Mouse (Mus musculus): ENCODE data around the gene Tpm3.
"Not testable (repeated sequence)": the region's sequence is repeated elsewhere in the genome, so short reads cannot be mapped to it uniquely, and the experiment has no call there.

The Tpm3 gene

GRCm38 (mm10) chr3:90083698-90084324 lies 11.4 kb downstream of the Tpm3 start:
- DNase-seq (ENCODE audit: low read depth, low spot score), result no peak

DNA sequence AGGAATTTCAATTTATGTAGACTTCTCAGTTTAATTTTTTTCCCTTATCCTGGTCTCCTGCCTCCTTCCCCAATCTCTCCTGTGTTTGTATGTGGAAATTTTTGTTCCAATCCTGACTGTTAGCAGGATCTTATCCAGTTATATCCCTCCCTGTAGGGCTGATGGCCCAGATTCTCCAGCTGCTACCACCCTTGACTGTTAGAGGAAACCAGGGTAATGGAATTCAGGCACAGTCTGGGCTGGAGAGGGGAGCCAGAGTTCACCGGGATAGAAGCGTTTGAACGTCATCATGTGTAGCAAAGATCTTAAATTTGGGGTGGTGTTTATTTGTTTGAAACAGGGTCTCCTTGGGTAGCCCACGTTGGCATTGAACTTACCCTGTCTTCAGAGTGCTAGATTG lies 12.3 kb downstream of the Tpm3 start:
- no peak for DNase-seq (ENCODE audit: low read depth, low spot score)

GRCm38 (mm10) chr3:90085281-90085680 lies 12.8 kb downstream of the Tpm3 start:
- DNase-seq (ENCODE audit: low read depth, low spot score), result no peak

DNA sequence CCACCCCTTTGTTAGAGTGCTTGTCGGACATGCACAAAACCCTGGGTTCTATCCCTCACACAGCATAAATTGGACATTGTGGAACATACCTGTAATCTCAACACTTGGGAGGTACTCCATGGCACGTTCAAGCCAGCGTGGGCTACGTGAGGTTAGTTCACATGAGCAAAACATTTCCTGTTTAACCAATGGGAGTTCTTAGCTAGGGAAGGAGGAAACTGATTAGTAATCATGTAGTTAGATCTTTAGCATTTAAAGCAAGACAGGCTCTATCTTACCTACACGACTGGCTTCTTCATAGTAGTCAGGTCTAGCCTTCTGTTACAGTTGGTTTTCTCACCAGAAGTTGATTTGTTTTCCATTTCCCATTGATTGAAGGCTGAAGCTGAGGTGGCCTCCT lies 13.6 kb downstream of the Tpm3 start:
- DNase-seq (ENCODE audit: low read depth, low spot score), result no peak

DNA sequence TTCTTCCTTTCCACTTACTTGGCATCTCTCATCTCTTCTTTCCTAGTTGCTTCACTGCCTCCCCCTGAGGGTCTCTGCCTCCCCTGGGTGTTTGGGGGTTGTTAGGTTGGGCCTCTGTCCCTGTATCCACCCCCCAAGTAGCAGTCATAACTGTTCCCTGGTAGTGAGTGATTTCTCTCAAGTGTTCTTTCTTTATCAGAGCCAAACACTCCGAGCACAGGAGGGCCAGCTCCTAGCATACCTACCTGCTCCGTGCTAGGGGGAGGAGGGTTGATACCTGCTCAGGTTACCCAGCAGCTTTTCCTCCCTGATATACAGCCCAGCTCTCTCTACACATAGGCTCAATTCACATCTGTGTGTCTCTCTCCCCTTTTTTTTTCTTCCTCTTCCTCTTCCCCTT lies 16.2 kb downstream of the Tpm3 start:
- no peak for DNase-seq (ENCODE audit: low read depth, low spot score)

DNA sequence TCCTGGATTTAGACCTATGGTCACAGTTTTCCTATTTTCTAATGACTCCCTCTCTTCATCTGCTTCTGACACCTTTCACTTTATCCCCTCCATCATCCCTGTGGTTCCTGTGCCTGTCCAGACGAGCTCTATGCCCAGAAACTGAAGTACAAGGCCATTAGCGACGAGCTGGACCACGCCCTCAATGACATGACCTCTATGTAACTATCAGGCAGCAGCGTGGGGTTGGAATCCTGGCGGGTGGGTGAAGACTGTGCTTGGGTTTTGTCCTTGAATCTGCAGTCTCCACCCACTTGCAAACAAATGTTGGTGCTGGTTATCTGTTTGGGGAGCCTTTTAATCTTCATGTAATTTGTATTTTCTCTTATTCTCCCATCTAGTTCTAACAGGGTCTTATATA lies 18.4 kb downstream of the Tpm3 start:
- DNase-seq (ENCODE audit: low read depth, low spot score), result no peak

GRCm38 (mm10) chr3:90094453-90094852 lies 22.0 kb downstream of the Tpm3 start:
- no peak for DNase-seq (ENCODE audit: low read depth, low spot score)

DNA sequence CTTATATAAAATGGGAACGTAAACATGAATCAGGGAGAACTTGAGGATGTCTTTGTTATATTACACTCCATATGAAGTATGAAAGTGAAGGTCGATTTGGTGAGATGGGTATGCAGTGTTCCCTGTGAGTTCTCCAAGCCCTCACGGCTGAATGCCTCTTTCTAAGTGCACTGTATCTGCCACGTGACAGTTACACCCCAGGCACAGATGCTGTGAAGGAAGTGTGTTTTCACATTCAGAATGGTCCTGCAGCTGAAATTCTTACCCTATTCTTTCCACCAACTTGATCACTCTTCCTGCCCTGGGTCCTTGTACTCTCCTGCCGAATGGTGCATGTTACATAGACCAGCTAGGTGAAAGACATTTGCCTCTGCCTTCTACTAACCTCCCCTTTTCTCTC lies 25.5 kb downstream of the Tpm3 start:
- no peak for DNase-seq (ENCODE audit: low read depth, low spot score)

DNA sequence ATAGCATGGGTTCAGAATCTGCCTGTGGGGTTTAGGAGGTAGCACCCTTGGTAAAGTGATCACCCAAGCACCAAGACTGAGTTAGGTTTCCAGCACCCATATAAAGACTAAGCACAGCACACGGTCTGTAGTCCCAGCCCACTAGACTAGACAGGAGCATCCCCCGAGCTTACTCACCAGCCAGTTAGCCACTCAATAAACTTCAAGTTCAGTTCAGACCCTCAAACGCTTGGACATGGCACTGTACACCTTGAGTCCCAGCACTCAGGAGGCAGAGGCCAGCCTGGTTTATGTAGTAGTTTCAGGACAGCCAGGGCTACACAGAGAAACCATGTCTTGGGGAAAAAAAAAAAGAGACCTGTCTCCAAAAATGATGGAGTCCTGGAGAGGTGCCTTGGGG lies 28.6 kb downstream of the Tpm3 start:
- DNase-seq (ENCODE audit: low read depth, low spot score), result no peak

GRCm38 (mm10) chr3:90101673-90102072 lies 29.2 kb downstream of the Tpm3 start:
- no peak for DNase-seq (ENCODE audit: low read depth, low spot score)

GRCm38 (mm10) chr3:90102239-90102638 lies 29.8 kb downstream of the Tpm3 start:
- no peak for DNase-seq (ENCODE audit: low read depth, low spot score)

DNA sequence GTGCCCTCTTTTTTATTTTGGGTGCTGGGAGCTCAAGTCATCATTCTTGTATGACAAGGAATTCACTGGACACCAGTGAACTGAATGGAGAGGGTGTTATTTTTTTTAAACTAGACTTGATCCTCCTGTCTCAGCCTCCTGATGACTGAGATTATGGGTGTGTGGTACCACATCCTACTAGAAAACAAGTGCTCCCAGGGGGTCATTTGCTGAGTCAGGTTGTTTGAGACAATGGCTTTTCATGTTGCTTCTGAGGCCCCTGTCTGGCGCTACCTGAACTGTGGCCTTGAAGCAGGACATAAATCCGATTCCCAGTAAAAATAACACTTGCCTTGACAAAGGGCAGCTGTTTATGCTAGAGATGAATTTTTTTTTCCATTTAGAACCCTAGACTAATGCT lies 30.7 kb downstream of the Tpm3 start:
- no peak for DNase-seq (ENCODE audit: low read depth, low spot score)

GRCm38 (mm10) chr3:90103938-90104337 lies 31.5 kb downstream of the Tpm3 start, which contains the start of gene Nup210l:
TSS of gene Nup210l (plus strand) at chr3:90104132.
- no peak for DNase-seq (ENCODE audit: low read depth, low spot score)

- no peak for DNase-seq (ENCODE audit: low read depth, low spot score)
Measured at GRCm38 (mm10) chr3:90111706-90112105, 39.3 kb downstream of the Tpm3 start.

DNA sequence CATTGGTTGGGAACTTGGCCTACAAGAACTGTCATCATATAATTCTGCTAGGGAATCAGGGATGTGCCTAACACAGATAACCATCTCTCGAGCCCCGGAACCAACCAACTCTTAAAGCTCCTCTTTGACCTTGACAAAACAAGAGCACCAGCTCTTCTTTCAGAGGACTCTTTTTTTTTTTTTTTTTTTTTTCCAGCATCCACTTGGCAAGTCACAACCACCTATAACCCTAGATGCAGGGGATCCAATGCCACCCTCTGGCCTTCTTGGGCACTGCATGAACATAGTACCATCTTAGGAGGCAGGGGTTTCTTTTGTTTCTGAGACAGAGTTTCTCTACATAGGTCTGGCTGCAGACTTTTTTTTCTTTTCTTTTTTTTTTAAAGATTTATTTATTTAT lies 41.9 kb downstream of the Tpm3 start:
- no peak for DNase-seq (ENCODE audit: low read depth, low spot score)

- DNase-seq (ENCODE audit: low read depth, low spot score), result no peak
Measured at GRCm38 (mm10) chr3:90115526-90115925, 43.1 kb downstream of the Tpm3 start.

- no peak for DNase-seq (ENCODE audit: low read depth, low spot score)
Measured at GRCm38 (mm10) chr3:90118132-90118790, 45.8 kb downstream of the Tpm3 start.

GRCm38 (mm10) chr3:90122036-90122435 lies 49.6 kb downstream of the Tpm3 start:
- not testable (repeated sequence) for DNase-seq (ENCODE audit: low read depth, low spot score)

GRCm38 (mm10) chr3:90125710-90126109 lies 53.3 kb downstream of the Tpm3 start:
- DNase-seq (ENCODE audit: low read depth, low spot score), result no peak

GRCm38 (mm10) chr3:90127881-90128280 lies 55.4 kb downstream of the Tpm3 start:
- DNase-seq (ENCODE audit: low read depth, low spot score), result no peak

- no peak for DNase-seq (ENCODE audit: low read depth, low spot score)
Measured at GRCm38 (mm10) chr3:90132745-90133144, 60.3 kb downstream of the Tpm3 start.

DNA sequence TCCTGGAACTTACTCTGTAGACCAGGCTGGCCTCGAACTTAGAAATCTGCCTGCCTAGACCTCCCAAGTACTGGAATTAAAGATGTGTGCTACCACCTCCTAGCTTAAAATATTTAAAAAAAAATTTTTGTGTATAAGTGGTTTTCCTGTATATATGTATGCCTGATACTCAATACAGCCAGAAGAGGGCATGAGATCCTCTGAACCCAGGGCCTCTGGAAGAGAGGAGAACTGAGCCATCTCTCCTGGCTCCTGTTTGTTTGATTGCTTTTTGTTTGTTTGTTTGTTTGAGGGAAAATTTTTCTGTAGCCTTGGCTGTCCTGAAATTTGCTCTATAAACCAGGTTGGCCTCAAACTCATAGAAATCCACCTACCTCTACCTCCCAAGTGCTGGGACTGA lies 60.9 kb downstream of the Tpm3 start:
- no peak for DNase-seq (ENCODE audit: low read depth, low spot score)

GRCm38 (mm10) chr3:90134483-90134882 lies 62.0 kb downstream of the Tpm3 start:
- peak; percentile 54 for DNase-seq (ENCODE audit: low read depth, low spot score)

- no peak for DNase-seq (ENCODE audit: low read depth, low spot score)
Measured at GRCm38 (mm10) chr3:90134993-90135392, 62.5 kb downstream of the Tpm3 start.
